Mouse (Mus musculus) thymus, postnatal 36 days (tissue): Measurements from ENCODE around the gene Rpl13a.
A peak's percentile ranks its signal among the peaks of the same experiment; 100 is the strongest.
"Not testable (repeated sequence)": the region's sequence is repeated elsewhere in the genome, so short reads cannot be mapped to it uniquely, and the experiment has no call there.

Experiments
- DNase-seq, 2 experiments: peaks; one replicate each; pipeline ENCODE4 v3.0.0; 2022; ENCODE audit warnings: mixed read lengths in 2 of 2

Rpl13a gene

DNA sequence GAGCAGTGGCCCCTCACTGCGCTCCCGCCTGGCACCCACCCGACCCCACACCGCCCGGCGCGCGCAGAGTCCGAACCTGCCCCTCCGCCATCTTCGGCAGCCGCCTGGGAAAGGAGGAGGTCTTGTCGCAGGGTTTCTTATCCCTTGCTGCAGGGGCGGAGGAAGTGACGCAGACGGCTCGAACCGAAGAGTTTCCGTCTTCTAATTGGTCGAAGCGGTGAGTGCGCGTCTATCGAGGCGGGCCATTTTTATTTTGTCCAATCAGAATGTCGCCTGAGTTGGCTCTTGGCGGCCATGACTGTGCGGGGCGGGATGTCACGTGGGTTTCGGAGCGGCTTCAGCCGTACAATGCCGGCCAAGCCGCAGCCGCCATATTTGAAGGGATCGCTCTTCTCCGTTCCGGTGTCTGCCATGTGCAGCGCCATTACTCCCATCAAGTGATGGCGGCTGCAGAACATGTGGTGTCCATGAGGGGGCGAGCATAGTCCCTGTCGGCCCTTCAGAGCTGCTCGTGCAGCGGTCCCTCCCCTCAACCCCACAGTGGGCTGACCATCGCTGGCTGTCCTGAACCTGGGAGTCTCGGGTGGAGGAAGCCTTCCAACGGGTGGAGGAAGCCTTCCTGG lies at the start of gene Rpl13a:
Gene Rpl13a (minus strand): TSS at position 138 of the 623 bp plus-strand sequence.
- DNase-seq: peak; percentile 95 to 98

DNA sequence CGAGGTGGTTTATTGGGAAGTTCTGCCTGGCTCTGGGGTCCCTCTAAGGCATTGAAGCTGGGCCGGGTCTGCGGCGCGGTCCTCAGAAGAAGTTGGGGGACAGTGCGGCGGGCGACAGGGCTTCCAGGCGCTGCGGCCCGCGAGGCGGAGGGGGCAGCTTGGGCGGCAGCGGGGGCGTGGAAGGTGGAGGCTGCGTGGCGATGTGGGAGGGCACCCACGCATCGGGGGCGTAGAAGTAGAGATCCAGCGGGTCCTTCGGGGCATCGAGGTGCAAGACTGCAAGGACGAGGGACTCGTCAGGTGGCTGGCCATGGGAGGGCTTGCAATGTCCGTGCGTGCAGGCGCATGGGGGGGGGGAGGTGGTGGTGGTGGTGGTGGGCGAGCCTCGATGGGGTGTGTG lies 47.8 kb upstream of the Rpl13a start:
- DNase-seq: no peak

- DNase-seq: no peak
Measured at GRCm38 (mm10) chr7:45175929-45176328, 47.4 kb upstream of the Rpl13a start.

- no peak for DNase-seq
Measured at GRCm38 (mm10) chr7:45175398-45175797, 46.8 kb upstream of the Rpl13a start.

DNA sequence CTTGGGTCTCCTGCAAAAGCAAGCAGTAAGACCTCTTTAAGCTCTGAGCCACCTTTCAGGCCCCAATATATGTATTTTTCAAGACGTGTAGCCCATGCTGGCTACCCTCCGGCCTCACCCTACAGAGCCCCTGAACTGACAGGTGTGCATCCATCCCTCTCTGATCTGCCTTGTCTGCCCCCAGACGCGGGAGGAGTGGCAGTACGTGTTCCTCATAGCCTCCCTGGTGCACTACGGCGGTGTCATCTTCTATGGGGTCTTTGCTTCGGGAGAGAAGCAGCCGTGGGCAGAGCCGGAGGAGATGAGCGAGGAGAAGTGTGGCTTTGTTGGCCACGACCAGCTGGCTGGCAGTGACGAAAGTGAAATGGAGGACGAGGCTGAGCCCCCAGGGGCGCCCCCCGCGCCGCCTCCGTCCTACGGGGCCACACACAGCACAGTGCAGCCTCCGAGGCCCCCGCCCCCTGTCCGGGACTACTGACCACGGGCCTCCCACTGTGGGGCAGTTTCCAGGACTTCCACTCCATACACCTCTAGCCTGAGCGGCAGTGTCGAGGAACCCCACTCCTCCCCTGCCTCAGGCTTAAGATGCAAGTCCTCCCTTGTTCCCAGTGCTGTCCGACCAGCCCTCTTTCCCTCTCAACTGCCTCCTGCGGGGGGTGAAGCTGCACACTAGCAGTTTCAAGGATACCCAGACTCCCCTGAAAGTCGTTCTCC lies 46.2 kb upstream of the Rpl13a start:
- DNase-seq: no peak

GRCm38 (mm10) chr7:45173772-45174171 lies 45.2 kb upstream of the Rpl13a start:
- DNase-seq: not testable (repeated sequence)

GRCm38 (mm10) chr7:45172974-45173373 lies 44.4 kb upstream of the Rpl13a start:
- peak; percentile 38 to 55 for DNase-seq

DNA sequence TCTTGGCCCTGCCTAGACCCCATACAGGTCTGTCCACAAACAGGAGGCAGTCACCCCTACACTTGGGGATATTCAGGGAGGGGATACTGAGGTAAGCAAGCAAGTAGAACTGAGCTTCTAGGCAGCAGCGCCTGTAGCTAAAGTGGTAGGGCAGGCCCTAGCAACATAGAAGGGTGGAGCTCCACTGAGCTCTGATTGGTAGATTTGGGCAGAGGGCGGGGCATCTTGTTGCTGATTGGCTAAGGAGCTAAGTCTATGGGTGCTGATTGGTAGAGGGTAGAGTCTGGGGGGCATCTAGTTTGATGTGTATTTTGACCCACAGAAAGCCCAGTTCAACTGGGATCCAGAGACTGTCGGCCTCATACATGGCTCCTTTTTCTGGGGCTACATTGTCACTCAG lies 40.9 kb upstream of the Rpl13a start:
- peak; percentile 24 to 32 for DNase-seq

DNA sequence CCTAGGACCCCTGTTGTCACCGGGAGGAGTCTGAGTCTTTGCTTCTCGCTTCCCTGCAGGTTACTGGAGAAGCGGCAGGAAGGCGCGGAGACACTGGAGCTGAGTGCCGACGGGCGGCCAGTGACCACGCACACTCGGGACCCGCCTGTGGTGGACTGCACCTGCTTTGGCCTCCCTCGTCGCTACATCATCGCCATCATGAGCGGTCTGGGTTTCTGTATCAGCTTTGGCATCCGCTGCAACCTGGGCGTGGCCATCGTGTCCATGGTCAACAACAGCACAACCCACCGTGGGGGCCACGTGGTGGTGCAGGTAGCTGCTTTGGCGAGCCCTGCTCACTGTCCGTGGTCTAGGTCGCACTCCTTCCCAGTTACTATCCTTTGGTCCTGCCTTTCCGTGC lies 40.1 kb upstream of the Rpl13a start:
- DNase-seq: no peak

- no peak for DNase-seq
Measured at GRCm38 (mm10) chr7:45167761-45168445, 39.3 kb upstream of the Rpl13a start.

GRCm38 (mm10) chr7:45166950-45167401 lies 38.4 kb upstream of the Rpl13a start:
- DNase-seq: no peak

- DNase-seq: no peak
Measured at GRCm38 (mm10) chr7:45165701-45166100, 37.1 kb upstream of the Rpl13a start.

DNA sequence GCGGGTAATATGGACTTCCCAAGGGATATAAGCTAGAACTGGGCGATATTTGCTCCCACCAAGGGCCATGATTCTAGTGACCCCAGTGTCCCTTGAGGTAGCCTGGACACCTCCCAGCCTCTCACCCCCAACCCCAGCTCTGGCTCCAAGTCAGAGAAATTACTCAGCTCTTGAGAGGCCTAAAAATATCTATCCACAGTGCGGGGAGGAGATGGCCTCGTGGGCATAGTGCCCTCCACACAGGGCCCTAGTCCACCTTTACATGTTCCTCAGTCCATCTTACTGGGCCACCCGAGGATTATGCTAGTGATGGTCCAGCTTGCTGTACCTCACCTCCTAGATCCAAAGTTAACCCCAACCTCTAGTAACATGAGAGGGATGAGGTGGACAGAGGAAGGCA lies 36.3 kb upstream of the Rpl13a start:
- no peak for DNase-seq

DNA sequence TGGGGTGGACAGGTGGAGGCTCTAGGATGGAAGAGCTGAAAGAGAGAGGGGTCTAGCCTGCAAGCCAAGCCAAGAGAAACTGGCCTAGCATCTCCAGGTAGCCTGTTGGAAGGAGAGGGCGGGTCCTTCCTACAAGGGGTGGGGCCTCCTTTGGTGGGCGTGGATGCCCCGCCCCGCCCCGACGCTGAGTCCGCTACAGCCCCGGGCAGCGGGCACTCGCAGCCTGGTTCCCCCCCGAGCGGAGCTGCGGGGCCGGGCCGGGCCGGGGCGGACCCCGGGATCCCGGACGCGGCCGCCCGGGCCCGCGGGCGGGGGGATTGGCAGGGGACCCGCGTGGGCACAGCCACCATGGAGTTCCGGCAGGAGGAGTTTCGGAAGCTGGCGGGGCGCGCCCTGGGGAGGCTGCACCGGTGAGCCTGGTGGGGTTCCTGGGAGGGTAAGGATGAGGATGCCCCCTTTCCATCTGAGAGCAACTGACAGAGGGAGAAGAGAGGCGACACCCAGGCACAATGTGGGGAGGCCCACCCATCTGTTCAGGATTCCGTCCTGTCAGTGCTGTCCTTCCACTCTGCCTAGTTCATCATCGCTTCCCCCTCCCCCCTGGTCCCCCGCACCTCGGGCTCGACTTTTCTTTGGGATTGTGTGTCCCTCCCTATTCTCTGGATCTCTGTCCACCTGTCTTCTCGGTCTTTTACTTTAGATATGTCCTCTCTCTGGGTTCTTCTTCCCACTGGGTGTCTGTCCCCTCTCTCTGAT lies 35.4 kb upstream of the Rpl13a start, which contains the start of gene Slc17a7:
Gene Slc17a7 (plus strand): TSS at position 215 of the 756 bp plus-strand sequence.
- DNase-seq: peak; percentile 27 to 42

- no peak for DNase-seq
Measured at GRCm38 (mm10) chr7:45162996-45163615, 34.5 kb upstream of the Rpl13a start.

GRCm38 (mm10) chr7:45162551-45162950 lies 34.0 kb upstream of the Rpl13a start:
- no peak for DNase-seq

DNA sequence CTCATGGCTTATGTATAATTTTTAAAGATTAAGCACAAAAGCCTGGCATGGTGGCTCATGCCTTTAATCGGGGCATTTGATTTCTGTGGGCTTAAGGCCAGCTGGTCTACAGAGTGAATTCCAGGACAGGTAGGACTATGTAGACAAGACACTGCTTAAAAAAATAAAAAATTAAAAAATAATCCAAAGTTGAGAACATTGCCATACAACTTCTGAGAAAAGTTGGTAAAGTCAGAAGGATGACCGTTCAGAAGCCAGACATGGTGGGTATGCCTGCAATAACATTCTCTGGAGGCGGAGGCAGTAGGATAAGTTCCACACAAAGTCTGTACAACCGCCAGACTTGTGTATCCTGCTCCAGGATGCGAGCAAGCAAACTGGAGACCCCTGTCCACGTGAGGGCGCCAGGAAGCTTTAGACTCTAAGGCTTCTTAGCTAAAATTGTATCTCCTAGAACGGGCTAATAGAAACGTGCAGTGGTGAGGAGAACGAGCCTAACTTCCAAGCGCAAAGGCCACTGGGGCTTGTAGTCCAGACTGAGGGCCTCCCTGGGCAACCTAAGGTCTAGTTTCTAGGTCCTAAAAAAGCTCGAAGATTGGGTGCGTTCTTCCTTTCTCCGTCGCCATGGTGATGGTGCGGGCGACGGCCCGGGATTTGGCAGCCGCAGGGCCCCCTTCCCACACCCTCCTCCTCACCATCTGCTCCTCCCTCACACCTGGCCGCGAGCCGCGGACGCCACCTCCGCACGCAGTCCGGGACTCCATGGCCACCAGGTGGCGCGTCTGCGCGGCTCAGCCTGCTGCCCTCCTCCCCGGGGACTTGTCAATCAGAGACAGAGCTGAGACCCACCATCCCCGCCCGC lies 33.3 kb upstream of the Rpl13a start:
- DNase-seq: peak; percentile 90 to 92

- no peak for DNase-seq
Measured at GRCm38 (mm10) chr7:45160866-45161265, 32.3 kb upstream of the Rpl13a start.

DNA sequence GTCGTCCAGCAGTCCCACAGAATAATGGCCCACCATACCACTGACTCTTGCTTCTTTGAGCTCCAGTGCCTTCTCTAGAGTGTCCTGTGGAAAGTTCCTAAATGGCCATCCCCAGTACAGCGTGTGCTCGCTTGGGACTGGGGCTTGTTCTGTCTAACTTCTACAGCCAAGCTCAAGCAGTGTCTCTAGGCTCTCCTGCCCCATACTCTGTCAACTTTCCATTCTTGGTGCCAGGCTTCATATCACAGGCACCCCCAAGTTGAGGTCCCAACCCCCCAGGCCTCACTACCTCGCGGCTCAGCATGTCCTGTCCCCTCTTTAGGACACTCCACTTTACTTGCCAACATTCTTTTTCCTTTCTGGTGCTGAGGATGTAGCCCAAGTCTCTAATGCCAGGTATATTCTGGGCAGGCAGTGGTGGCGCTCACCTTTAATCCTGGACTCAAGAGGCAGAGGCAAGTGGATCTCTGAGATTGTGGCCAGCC lies 31.8 kb upstream of the Rpl13a start:
- no peak for DNase-seq

- DNase-seq: no peak
Measured at GRCm38 (mm10) chr7:45158991-45159390, 30.4 kb upstream of the Rpl13a start.

DNA sequence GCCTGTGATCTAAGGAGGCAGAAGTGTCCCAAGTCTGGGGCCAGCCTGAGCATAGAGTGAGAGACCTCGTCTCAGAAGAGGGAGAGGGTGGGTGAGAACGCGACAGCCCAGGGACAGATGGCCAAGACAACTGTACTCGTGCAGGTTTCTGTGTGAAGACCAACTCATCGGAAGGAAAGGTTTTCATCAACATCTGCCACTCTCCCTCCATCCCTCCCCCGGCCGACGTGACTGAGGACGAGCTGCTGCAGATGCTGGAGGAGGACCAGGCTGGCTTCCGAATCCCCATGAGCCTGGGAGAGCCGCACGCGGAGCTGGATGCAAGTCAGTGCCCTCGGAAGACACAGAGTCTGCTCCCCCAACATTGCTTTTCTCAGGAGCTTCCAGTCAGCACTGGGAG lies 28.9 kb upstream of the Rpl13a start:
- DNase-seq: no peak
